18 mouse cellular contexts compared by ENCODE assay signal in the genomic region with DNA sequence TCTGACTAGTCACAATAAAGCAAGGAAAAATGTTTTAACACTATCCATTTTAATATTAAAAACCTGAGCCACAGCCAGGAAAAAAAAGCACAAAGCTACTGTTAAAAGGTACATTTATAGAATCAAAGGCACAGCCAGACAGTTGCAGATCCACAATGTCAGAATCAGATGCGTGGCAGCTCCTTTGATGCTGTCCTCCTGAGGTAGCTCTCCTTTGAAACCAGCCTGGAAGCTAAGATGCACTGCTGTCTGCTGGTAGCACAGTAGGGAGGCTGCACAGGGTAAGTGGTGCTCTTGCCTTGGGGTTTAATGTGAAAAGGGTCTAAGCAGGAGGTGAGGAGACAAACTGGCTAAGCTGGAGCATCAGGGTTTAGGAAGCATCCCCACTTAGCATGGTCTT.
"Had no signal": no experiment of that assay in that cellular context is flagged by ENCODE, and none has a peak within 500 bp of the region (broad histone marks: within the 10 kb centered on the region; RNA-seq: fewer than 3 reads in every experiment).

No protein-coding gene starts in this region.

- H3K4me1 ChIP-seq: liver, embryonic 12.5 days; midbrain, embryonic 12.5 days; neural tube, embryonic 13.5 days; neural tube, embryonic 15.5 days had no signal

- DNase-seq: lung, adult 18-20 months; lung, embryonic 14.5 days; lung, postnatal 10 days; lung, postnatal 4 days; retina, postnatal 1 day; right cerebral cortex, adult 18-20 months; right cerebral cortex, postnatal 25 days; right cerebral cortex, postnatal 4 days; spleen, adult 18-20 months; thymus, adult 2 months; thymus, postnatal 25 days; thymus, postnatal 4 days had no signal

- H3K27ac ChIP-seq: liver, embryonic 12.5 days; liver, embryonic 14.5 days; midbrain, embryonic 12.5 days; neural tube, embryonic 13.5 days; neural tube, embryonic 15.5 days had no signal

- H3K9me3 ChIP-seq: liver, embryonic 12.5 days; midbrain, embryonic 12.5 days; neural tube, embryonic 13.5 days; neural tube, embryonic 15.5 days had no signal

- ATAC-seq: liver, embryonic 12.5 days had no signal

- H3K27me3 ChIP-seq: liver, embryonic 12.5 days; midbrain, embryonic 12.5 days; neural tube, embryonic 13.5 days; neural tube, embryonic 15.5 days had no signal

- H3K4me3 ChIP-seq: liver, embryonic 12.5 days; midbrain, embryonic 12.5 days; myocyte; neural tube, embryonic 13.5 days; neural tube, embryonic 15.5 days had no signal

- H3K36me3 ChIP-seq: liver, embryonic 12.5 days; midbrain, embryonic 12.5 days; neural tube, embryonic 13.5 days; neural tube, embryonic 15.5 days had no signal

- H3K4me2 ChIP-seq: liver, embryonic 12.5 days; lung, embryonic 14.5 days; midbrain, embryonic 12.5 days; neural tube, embryonic 13.5 days; neural tube, embryonic 15.5 days had no signal

- H3K9ac ChIP-seq: liver, embryonic 12.5 days; liver, embryonic 14.5 days; lung, embryonic 14.5 days; midbrain, embryonic 12.5 days; neural tube, embryonic 13.5 days; neural tube, embryonic 15.5 days had no signal
